Mouse (Mus musculus): ENCODE results near the gene Atp1a4.

- TF ChIP-seq CTCF (IDR thresholded peaks at IDR 0.05; ENCODE audit: low read depth, low read length) (no peak), TAL1 (conservative IDR thresholded peaks at IDR 0.05; ENCODE audit: low read depth, low read length) (no peak), GATA1 (IDR thresholded peaks at IDR 0.05; ENCODE audit: borderline replicate concordance, low read length) (no peak)
Observed at GRCm38 (mm10) chr1:172179102-172179501, 79.1 kb downstream of the Atp1a4 start.
